Mouse (Mus musculus) right cerebral cortex, adult 18-20 months (tissue): ENCODE measurements around the gene Nck2.

Source experiments
- DNase-seq: peaks from one replicate; pipeline ENCODE4 v3.0.0; 2022; ENCODE audit warnings: mixed read lengths

Gene Nck2

GRCm38 (mm10) chr1:43589910-43590309 is 145.5 kb downstream of the Nck2 start:
- DNase-seq = no peak

DNA sequence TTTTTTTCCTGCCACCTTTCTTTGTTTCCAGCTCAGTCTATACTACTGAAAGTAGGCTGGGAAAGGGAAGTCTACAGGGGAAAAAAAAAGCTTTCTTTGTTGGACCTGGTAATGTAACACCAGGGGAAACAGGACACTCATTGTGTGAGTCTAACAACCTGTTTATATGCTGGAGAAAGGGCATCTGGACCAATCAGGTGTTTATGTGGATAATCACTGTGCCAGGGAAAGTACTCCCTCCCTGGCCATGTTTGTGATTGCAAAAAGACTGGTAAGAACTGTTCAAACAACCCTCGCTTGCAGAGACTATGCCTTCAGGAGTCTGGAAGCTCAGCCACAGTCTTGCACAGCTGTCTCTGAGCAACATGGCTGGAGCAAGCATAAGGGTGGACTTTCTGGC is 146.3 kb downstream of the Nck2 start:
- DNase-seq = no peak

GRCm38 (mm10) chr1:43593069-43593468 is 148.7 kb downstream of the Nck2 start:
- no peak for DNase-seq

GRCm38 (mm10) chr1:43594738-43595137 is 150.4 kb downstream of the Nck2 start:
- DNase-seq = no peak

GRCm38 (mm10) chr1:43597731-43598130 is 153.4 kb downstream of the Nck2 start:
- DNase-seq = no peak

- no peak for DNase-seq
Measured at GRCm38 (mm10) chr1:43599483-43599882, 155.1 kb downstream of the Nck2 start.

- DNase-seq = no peak
Measured at GRCm38 (mm10) chr1:43601054-43601453, 156.7 kb downstream of the Nck2 start.

DNA sequence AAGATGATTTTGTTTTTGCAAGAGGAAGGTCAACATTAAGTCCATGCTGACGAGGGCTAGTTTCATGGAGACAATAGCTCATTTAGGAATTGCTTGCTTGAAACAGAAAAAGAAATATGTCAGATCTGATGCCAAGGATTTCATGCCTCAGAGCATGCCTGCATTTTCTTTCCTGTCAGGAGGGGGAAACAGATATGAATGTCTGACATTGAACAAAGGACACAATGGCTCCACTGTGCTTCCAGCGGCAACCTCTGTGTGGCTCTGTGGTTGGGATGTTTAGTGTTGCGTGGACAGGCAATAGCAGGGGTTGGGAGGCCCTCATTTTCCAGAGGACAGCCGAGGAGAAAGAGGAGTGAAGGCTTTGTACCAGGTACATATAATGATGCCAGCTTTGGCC is 171.6 kb downstream of the Nck2 start:
- DNase-seq = no peak
